10 mouse cellular contexts compared by ENCODE assay signal in the genomic region with DNA sequence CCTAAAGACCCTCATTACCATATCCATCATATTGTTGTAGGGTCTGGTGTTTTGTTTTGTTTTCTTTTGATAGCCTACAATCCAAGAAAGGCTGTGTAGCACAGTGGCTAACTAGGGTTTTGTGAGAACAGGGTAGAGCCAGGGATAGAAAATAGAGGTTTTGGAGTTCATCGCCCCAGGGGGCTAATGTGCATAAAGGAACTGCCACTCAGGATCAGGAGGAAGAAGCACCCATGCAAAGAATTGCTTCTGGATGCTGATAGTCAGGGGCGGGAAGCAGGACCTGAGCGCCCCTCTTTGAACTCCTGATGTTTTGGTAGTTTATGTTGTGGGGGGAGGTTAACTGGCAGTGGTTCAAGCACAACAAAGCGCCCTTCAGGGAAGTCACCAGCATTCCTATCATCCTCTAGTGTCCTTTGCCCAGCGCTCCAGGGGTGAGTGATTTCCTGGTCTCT.
DNase-seq lines count a peak whose midpoint lies in the region; ATAC-seq and TF ChIP-seq lines count a peak whose summit lies in the region.
"Had no signal": no experiment of that assay in that cellular context is flagged by ENCODE, and none has a peak within 500 bp of the region (broad histone marks: within the 10 kb centered on the region; RNA-seq: fewer than 3 reads in every experiment).

No protein-coding gene starts in this region.

- H3K4me3 ChIP-seq in heart, embryonic 13.5 days, result no peak overlapping the region
- no peak overlapping the region for H3K4me3 ChIP-seq in hindbrain, embryonic 16.5 days (ENCODE audit: low read length)
- H3K4me3 ChIP-seq in midbrain, embryonic 11.5 days (ENCODE audit: low read depth, low read length), result no peak overlapping the region
- H3K4me3 ChIP-seq: gastrocnemius, adult 2 months had no signal

- TF ChIP-seq CTCF in brain, embryonic 14.5 days (IDR thresholded peaks at IDR 0.05; ENCODE audit: borderline replicate concordance, extremely low read depth, insufficient read depth, insufficient read length), result no peak

- peak overlapping the region; percentile 42 for H3K4me2 ChIP-seq in heart, embryonic 13.5 days
- H3K4me2 ChIP-seq in hindbrain, embryonic 16.5 days (ENCODE audit: low read length), result peak overlapping the region; percentile 5; the same call in 1 of the 2 replicates
- peak overlapping the region; percentile 2; the same call in 1 of the 2 replicates for H3K4me2 ChIP-seq in midbrain, embryonic 11.5 days

- H3K9ac ChIP-seq in heart, embryonic 13.5 days, result no peak overlapping the region
- H3K9ac ChIP-seq in hindbrain, embryonic 16.5 days (ENCODE audit: low read depth, low read length), result no peak overlapping the region
- no peak overlapping the region for H3K9ac ChIP-seq in midbrain, embryonic 11.5 days (ENCODE audit: low read length)

- no peaks in the 10 kb centered on the region for H3K36me3 ChIP-seq in heart, embryonic 13.5 days
- H3K36me3 ChIP-seq in hindbrain, embryonic 16.5 days (ENCODE audit: control insufficient read depth, insufficient read depth, low read length), result no peaks in the 10 kb centered on the region
- H3K36me3 ChIP-seq in midbrain, embryonic 11.5 days (ENCODE audit: control insufficient read depth, insufficient read depth, low read length), result no peaks in the 10 kb centered on the region

- no peaks in the 10 kb centered on the region for H3K9me3 ChIP-seq in heart, embryonic 13.5 days
- no peaks in the 10 kb centered on the region for H3K9me3 ChIP-seq in hindbrain, embryonic 16.5 days (ENCODE audit: control insufficient read depth, low read length)
- H3K9me3 ChIP-seq in midbrain, embryonic 11.5 days (ENCODE audit: control insufficient read depth, low read length), result no peaks in the 10 kb centered on the region

- no peak for ATAC-seq in heart, embryonic 13.5 days (ENCODE audit: extremely low read depth, insufficient number of reproducible peaks, low FRiP score, low TSS enrichment)
- 0 out of 2 replicates have a peak, but pooled peaks have one; percentile 20 for ATAC-seq in hindbrain, embryonic 16.5 days
- ATAC-seq in midbrain, embryonic 11.5 days (ENCODE audit: low FRiP score), result peak; percentile 97

- H3K4me1 ChIP-seq in heart, embryonic 13.5 days, result peaks cover 23% of the 10 kb centered on the region
- H3K4me1 ChIP-seq in hindbrain, embryonic 16.5 days (ENCODE audit: control insufficient read depth, insufficient read depth, low read depth, low read length), result no peaks in the 10 kb centered on the region
- H3K4me1 ChIP-seq in midbrain, embryonic 11.5 days (ENCODE audit: control insufficient read depth, insufficient read depth, low read length), result peaks cover 11% of the 10 kb centered on the region; the same call in 1 of the 2 replicates

- no peak for DNase-seq in heart, postnatal 10 days
- peak; percentile 85 for DNase-seq in brain, embryonic 14.5 days (ENCODE audit: low read depth)
- DNase-seq in midbrain, embryonic 11.5 days (ENCODE audit: low spot score, missing footprints), result peak; percentile 95
- DNase-seq in gastrocnemius, postnatal 25 days, result no peak
- no peak for DNase-seq in adrenal gland, postnatal 25 days
- no peak for DNase-seq in thymus, postnatal 4 days
- DNase-seq: gastrocnemius, adult 2 months; spleen, adult 18-20 months had no signal

- no peak overlapping the region for H3K27ac ChIP-seq in heart, embryonic 13.5 days (replicated peaks)
- no peak overlapping the region for H3K27ac ChIP-seq in hindbrain, embryonic 16.5 days (ENCODE audit: low read depth, low read length)
- no peak overlapping the region for H3K27ac ChIP-seq in midbrain, embryonic 11.5 days (ENCODE audit: low read depth, low read length)
- H3K27ac ChIP-seq: gastrocnemius, adult 2 months had no signal

- TF ChIP-seq POLR2A in brain, embryonic 14.5 days (IDR thresholded peaks at IDR 0.05; ENCODE audit: borderline replicate concordance, extremely low read depth, insufficient read depth, insufficient read length, poor library complexity, severe bottlenecking), result no peak

- 26% methylated on average over 5 of the region's 5 CpGs for WGBS in heart, embryonic 13.5 days
- WGBS in hindbrain, embryonic 16.5 days, result 8% methylated on average over 5 of the region's 5 CpGs
- 4% methylated on average over 5 of the region's 5 CpGs for WGBS in midbrain, embryonic 11.5 days

- intact Hi-C loops in heart, postnatal 10 days (cut with DNase I), result loop anchor here (2.0 to 10.0 kb wide), 2 partner anchors 21 to 59 kb away; no protein-coding TSS in a partner anchor

- peaks cover 30% of the 10 kb centered on the region for H3K27me3 ChIP-seq in heart, embryonic 13.5 days (replicated peaks)
- no peaks in the 10 kb centered on the region; the same call in 1 of the 2 replicates for H3K27me3 ChIP-seq in hindbrain, embryonic 16.5 days (replicated peaks; ENCODE audit: control insufficient read depth, insufficient read depth, low read length)
- H3K27me3 ChIP-seq in midbrain, embryonic 11.5 days (ENCODE audit: control insufficient read depth, insufficient read depth, low read length), result peaks cover 3% of the 10 kb centered on the region; the same call in 1 of the 2 replicates

Comparison
In these comparisons a context has a peak if more than half of its experiments do, and no peak if none do; other contexts are left out.
1. DNase-seq: peak in brain, embryonic 14.5 days (single experiment) and midbrain, embryonic 11.5 days (single experiment); none in heart, postnatal 10 days (0 of 2), gastrocnemius, postnatal 25 days (single experiment), adrenal gland, postnatal 25 days (single experiment) and thymus, postnatal 4 days (single experiment).
2. Peak in every context shown above with its lines, with median percentiles within 50 percentile points of each other: H3K4me2 ChIP-seq.